Mouse (Mus musculus): ENCODE results near the gene Ldb1. TPM values are rescaled to one million over a fixed set of nuclear protein-coding genes. Genes with fewer than 3 reads are reported as not detected.

The Ldb1 gene
- polyA plus RNA-seq, 1 experiment from 2014 or later: 50.1 TPM

GRCm38 (mm10) chr19:46038851-46039260 lies 6.2 kb downstream of the Ldb1 start:
- H3K27ac ChIP-seq (replicated peaks): peak overlapping the region; percentile 94
- peak overlapping the region; percentile 82 for H3K9ac ChIP-seq (ENCODE audit: low read length)
- H3K36me3 ChIP-seq (ENCODE audit: control insufficient read depth, insufficient read depth, low read length): peaks cover 18% of the 10 kb centered on the region
- under 1% methylated on average over 13 of the region's 17 CpGs for WGBS
- H3K4me3 ChIP-seq (ENCODE audit: low read depth, low read length): peak overlapping the region; percentile 64
- DNase-seq (ENCODE audit: low spot score) (peak; percentile 52), ATAC-seq (ENCODE audit: low FRiP score, low TSS enrichment) (no peak)
- peaks cover 28% of the 10 kb centered on the region for H3K4me1 ChIP-seq (replicated peaks; ENCODE audit: control insufficient read depth, insufficient read depth)
- H3K9me3 ChIP-seq (ENCODE audit: control insufficient read depth, low read length): no peaks in the 10 kb centered on the region
- H3K4me2 ChIP-seq (replicated peaks; ENCODE audit: low read depth): peak overlapping the region; percentile 93
- no peak for TF ChIP-seq EP300 (optimal IDR thresholded peaks at IDR 0.05)
- TF ChIP-seq CTCF (IDR thresholded peaks at IDR 0.05; ENCODE audit: low read depth): no peak
- H3K27me3 ChIP-seq (ENCODE audit: control insufficient read depth, insufficient read depth, low read length): no peaks in the 10 kb centered on the region

- peaks cover 23% of the 10 kb centered on the region for H3K36me3 ChIP-seq (ENCODE audit: control insufficient read depth, insufficient read depth, low read length)
- peak overlapping the region; percentile 82 for H3K9ac ChIP-seq (ENCODE audit: low read length)
- H3K4me2 ChIP-seq (replicated peaks; ENCODE audit: low read depth): peak overlapping the region; percentile 93
- H3K4me1 ChIP-seq (replicated peaks; ENCODE audit: control insufficient read depth, insufficient read depth): peaks cover 28% of the 10 kb centered on the region
- TF ChIP-seq EP300 (optimal IDR thresholded peaks at IDR 0.05): no peak
- no peak for TF ChIP-seq CTCF (IDR thresholded peaks at IDR 0.05; ENCODE audit: low read depth)
- no peak for ATAC-seq (ENCODE audit: low FRiP score, low TSS enrichment)
- no peaks in the 10 kb centered on the region for H3K27me3 ChIP-seq (ENCODE audit: control insufficient read depth, insufficient read depth, low read length)
- no peaks in the 10 kb centered on the region for H3K9me3 ChIP-seq (ENCODE audit: control insufficient read depth, low read length)
- H3K4me3 ChIP-seq (ENCODE audit: low read depth, low read length): peak overlapping the region; percentile 64
- 4% methylated on average over 13 of the region's 13 CpGs for WGBS
- no peak for DNase-seq (ENCODE audit: low spot score)
- H3K27ac ChIP-seq (replicated peaks): peak overlapping the region; percentile 94
Measured at GRCm38 (mm10) chr19:46037925-46038850, 6.8 kb downstream of the Ldb1 start.

GRCm38 (mm10) chr19:46037243-46037924 lies 7.6 kb downstream of the Ldb1 start:
- Histone ChIP-seq H3K27ac (replicated peaks) (peak overlapping the region; percentile 94), H3K4me2 (replicated peaks; ENCODE audit: low read depth) (peak overlapping the region; percentile 93), H3K27me3 (ENCODE audit: control insufficient read depth, insufficient read depth, low read length) (no peaks in the 10 kb centered on the region), H3K4me1 (replicated peaks; ENCODE audit: control insufficient read depth, insufficient read depth) (peaks cover 23% of the 10 kb centered on the region), H3K36me3 (ENCODE audit: control insufficient read depth, insufficient read depth, low read length) (peaks cover 27% of the 10 kb centered on the region), H3K9ac (ENCODE audit: low read length) (peak overlapping the region; percentile 82), H3K9me3 (ENCODE audit: control insufficient read depth, low read length) (no peaks in the 10 kb centered on the region), H3K4me3 (ENCODE audit: low read depth, low read length) (peak overlapping the region; percentile 64)
- TF ChIP-seq CTCF (IDR thresholded peaks at IDR 0.05; ENCODE audit: low read depth) (no peak), EP300 (optimal IDR thresholded peaks at IDR 0.05) (no peak)
- no peak for DNase-seq (ENCODE audit: low spot score)
- 10% methylated on average over 6 of the region's 6 CpGs for whole genome bisulfite sequencing
- no peak for ATAC-seq (ENCODE audit: low FRiP score, low TSS enrichment)

GRCm38 (mm10) chr19:46036477-46037242 lies 8.4 kb downstream of the Ldb1 start:
- TF ChIP-seq EP300 (optimal IDR thresholded peaks at IDR 0.05) (no peak), CTCF (IDR thresholded peaks at IDR 0.05; ENCODE audit: low read depth) (peak; percentile 54)
- peaks cover 20% of the 10 kb centered on the region for H3K4me1 ChIP-seq (replicated peaks; ENCODE audit: control insufficient read depth, insufficient read depth)
- H3K9ac ChIP-seq (ENCODE audit: low read length): 0 out of 2 replicates have a peak overlapping the region, but pooled peaks have one; percentile 14
- 68% methylated on average over 13 of the region's 13 CpGs for WGBS
- peak overlapping the region; percentile 64; the same call in 1 of the 2 replicates for H3K4me3 ChIP-seq (ENCODE audit: low read depth, low read length)
- no peak for ATAC-seq (ENCODE audit: low FRiP score, low TSS enrichment)
- no peaks in the 10 kb centered on the region for H3K9me3 ChIP-seq (ENCODE audit: control insufficient read depth, low read length)
- no peaks in the 10 kb centered on the region for H3K27me3 ChIP-seq (ENCODE audit: control insufficient read depth, insufficient read depth, low read length)
- no peak for DNase-seq (ENCODE audit: low spot score)
- H3K27ac ChIP-seq (replicated peaks): peak overlapping the region; percentile 50; the same call in 1 of the 2 replicates
- peaks cover 29% of the 10 kb centered on the region for H3K36me3 ChIP-seq (ENCODE audit: control insufficient read depth, insufficient read depth, low read length)
- H3K4me2 ChIP-seq (replicated peaks; ENCODE audit: low read depth): peak overlapping the region; percentile 93

GRCm38 (mm10) chr19:46035971-46036370 lies 9.0 kb downstream of the Ldb1 start:
- Histone ChIP-seq H3K27me3 (ENCODE audit: control insufficient read depth, insufficient read depth, low read length) (no peaks in the 10 kb centered on the region), H3K4me2 (replicated peaks; ENCODE audit: low read depth) (no peak overlapping the region), H3K9me3 (ENCODE audit: control insufficient read depth, low read length) (no peaks in the 10 kb centered on the region), H3K4me1 (replicated peaks; ENCODE audit: control insufficient read depth, insufficient read depth) (peaks cover 14% of the 10 kb centered on the region), H3K36me3 (ENCODE audit: control insufficient read depth, insufficient read depth, low read length) (peaks cover 31% of the 10 kb centered on the region), H3K27ac (replicated peaks) (no peak overlapping the region), H3K9ac (ENCODE audit: low read length) (no peak overlapping the region), H3K4me3 (ENCODE audit: low read depth, low read length) (no peak overlapping the region)
- 81% methylated on average over 13 of the region's 13 CpGs for WGBS
- ATAC-seq (ENCODE audit: low FRiP score, low TSS enrichment): no peak
- DNase-seq (ENCODE audit: low spot score): no peak
- TF ChIP-seq EP300 (optimal IDR thresholded peaks at IDR 0.05) (no peak), CTCF (IDR thresholded peaks at IDR 0.05; ENCODE audit: low read depth) (no peak)
